Mouse (Mus musculus) megakaryocyte, embryonic 14.5 days (primary cell): ENCODE results near the gene Igsf21. TPM values are rescaled to one million over a fixed set of nuclear protein-coding genes. Genes with fewer than 3 reads are reported as not detected.

Experiments used
- H3K27me3 ChIP-seq: replicated peaks from 2 replicates; pipeline ENCODE3; 2012; ENCODE audit warnings: inconsistent platforms
- H3K36me3 ChIP-seq: replicated peaks from 2 replicates; pipeline ENCODE3; 2012; ENCODE audit warnings: low read length, inconsistent platforms, mixed read lengths
- H3K4me1 ChIP-seq: 2 replicates; pipeline ENCODE4 v1.6.1; 2012; ENCODE audit warnings: inconsistent platforms
- H3K4me3 ChIP-seq: replicated peaks from 2 replicates; pipeline ENCODE3; 2012; ENCODE audit warnings: moderate library complexity, mild to moderate bottlenecking, inconsistent platforms
- H3K9me3 ChIP-seq: 2 replicates; pipeline ENCODE4 v1.6.1; 2012; ENCODE audit warnings: inconsistent platforms
- FLI1 ChIP-seq: IDR thresholded peaks from 2 replicates; pipeline ENCODE4 v1.6.1; 2012; ENCODE audit warnings: low read length, inconsistent platforms, mixed read lengths
- GATA1 ChIP-seq: IDR thresholded peaks from 3 replicates; pipeline ENCODE4 v1.6.1; 2012; ENCODE audit warnings: mixed read lengths, low read length, inconsistent platforms, borderline replicate concordance
- polyA plus RNA-seq: library from polyadenylated mRNA; stranded (reverse); fragments of >175 nt; gene quantifications from 2 replicates; pipeline ENCODE4 v1.2.3, GENCODE M21; 2012; ENCODE audit warnings: low replicate concordance; ENCODE audit not compliant: insufficient read depth

The Igsf21 gene
- polyA plus RNA-seq: not detected in 2 replicates

DNA sequence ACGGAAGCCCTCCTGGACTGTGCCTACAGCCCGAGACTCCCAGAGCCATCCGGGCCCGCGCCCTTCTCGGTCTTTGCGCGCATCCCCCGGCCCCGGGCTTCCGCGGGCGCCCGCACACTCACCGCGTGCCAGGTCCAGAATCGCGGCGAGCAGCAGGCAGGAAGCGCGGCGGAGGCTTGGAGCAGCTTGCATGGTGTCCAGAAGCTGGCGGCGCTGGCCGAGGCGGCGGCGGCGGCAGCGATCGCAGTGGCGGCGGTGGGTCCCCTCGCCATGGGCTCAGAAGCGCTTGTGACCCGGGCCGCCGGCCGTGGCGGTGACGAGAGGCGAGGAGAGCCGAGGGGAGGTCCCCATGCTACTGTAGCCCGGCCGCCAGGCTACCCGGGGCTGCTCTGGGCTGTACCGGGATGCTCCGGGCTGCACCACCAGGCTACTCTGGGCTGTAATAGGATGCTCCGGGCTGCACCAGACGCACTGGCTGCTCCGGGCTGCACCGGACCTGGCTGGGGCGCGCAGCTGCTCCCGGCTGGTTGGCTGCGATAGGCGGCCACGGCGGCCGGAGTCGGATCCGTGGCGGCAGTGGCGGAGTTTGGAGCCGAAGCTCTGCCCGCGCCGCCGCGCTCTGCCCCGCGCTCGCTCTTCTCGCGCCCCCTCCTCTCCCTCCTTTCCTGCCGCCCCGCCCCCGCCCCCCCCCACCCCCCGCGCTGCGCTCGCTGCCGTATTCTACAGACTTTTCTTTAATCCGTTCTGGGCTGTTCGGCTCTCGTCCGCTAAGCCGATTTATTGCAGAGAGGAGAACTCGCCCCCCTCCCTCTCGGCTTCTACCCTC, at the start of gene Igsf21:
Gene Igsf21, minus strand, starts transcription at position 605 of the 826 bp plus-strand sequence.
- no peak within 1 kb of the TSS for H3K4me3 ChIP-seq
- no peaks in the 10 kb centered on the region for H3K9me3 ChIP-seq
- H3K36me3 ChIP-seq: no peaks in the 10 kb centered on the region
- peaks cover 88% of the 10 kb centered on the region for H3K27me3 ChIP-seq
- TF ChIP-seq FLI1 (no peak), GATA1 (no peak)
- no peaks in the 10 kb centered on the region for H3K4me1 ChIP-seq

DNA sequence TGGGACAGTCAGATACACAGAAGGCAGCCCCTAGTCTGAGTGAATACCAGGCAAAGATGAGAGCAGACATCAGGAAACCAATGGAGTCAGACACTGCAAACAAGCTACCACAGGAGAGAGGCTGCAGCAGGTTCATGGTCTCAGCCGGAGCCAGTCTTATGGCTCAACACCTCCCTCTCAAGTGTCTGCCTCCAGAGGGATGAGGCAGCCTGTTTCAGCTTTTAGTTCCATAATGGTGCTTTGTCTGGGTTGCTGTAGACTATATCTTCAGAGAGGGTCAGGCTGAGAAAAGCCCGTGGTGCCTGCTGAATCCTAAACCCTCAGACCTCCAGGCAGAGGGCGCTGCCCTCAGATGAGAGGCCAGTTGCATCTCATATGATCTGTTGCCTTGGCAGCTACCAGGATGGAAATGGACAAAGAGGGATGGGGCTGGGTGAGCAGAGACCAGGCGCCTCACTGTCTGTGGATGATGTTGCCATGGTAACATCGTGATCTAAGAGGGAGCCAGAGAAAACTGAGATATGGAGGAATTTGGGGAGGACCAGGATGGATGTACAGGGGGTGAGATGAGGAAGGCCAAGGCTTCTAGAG, 39.2 kb upstream of the Igsf21 start:
- peaks cover 12% of the 10 kb centered on the region; the same call in 1 of the 2 replicates for H3K9me3 ChIP-seq
- H3K4me3 ChIP-seq: no peak overlapping the region
- TF ChIP-seq FLI1: no peak
- no peak for TF ChIP-seq GATA1
- H3K4me1 ChIP-seq: no peaks in the 10 kb centered on the region
- no peaks in the 10 kb centered on the region for H3K36me3 ChIP-seq
- no peaks in the 10 kb centered on the region for H3K27me3 ChIP-seq

DNA sequence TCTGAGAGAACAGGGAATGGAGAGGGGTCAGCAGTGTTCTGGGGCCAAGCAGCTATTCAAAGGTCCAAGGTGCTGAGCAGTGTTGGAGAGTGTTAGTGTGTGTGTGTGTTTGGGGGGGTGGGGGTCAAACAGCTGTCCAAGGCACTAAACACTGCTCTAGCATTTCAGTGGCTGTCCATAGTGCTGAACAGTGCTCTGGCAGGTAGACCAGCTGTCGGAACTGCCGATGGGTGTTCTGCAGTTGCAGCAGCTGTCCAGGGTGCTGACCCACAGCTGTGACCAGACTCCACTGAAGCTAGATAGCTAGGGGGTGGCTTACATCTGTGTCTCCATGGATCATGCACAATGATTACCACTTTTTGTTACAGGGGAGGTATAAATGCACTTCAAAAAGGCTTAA, 36.8 kb upstream of the Igsf21 start:
- Histone ChIP-seq H3K27me3 (no peaks in the 10 kb centered on the region), H3K4me1 (no peaks in the 10 kb centered on the region), H3K36me3 (no peaks in the 10 kb centered on the region), H3K9me3 (peaks cover 14% of the 10 kb centered on the region; the same call in 1 of the 2 replicates), H3K4me3 (no peak overlapping the region)
- no peak for TF ChIP-seq FLI1
- TF ChIP-seq GATA1: no peak

DNA sequence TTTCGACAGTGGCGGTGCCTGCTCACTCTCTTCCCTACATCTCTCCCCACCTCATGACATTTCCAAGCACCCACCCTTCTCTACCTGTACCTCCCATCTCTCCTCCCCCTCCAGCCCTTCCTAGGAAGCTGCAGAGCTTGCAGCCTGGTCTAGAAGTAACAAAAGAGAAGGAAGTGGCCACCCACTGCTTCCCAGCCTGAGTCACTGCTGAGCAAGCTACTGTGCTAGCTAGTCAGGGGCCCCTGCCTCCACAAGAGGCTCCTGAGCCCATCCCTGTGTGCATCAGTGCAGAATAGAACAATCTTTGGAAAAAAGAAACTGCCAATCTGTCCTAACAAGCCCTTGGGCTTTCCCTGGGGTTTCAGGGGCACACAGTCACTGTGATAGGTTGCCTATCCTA, 31.7 kb upstream of the Igsf21 start:
- no peaks in the 10 kb centered on the region for H3K27me3 ChIP-seq
- H3K4me1 ChIP-seq: no peaks in the 10 kb centered on the region
- H3K9me3 ChIP-seq: peaks cover 31% of the 10 kb centered on the region
- TF ChIP-seq FLI1 (no peak), GATA1 (no peak)
- H3K36me3 ChIP-seq: no peaks in the 10 kb centered on the region
- no peak overlapping the region for H3K4me3 ChIP-seq

DNA sequence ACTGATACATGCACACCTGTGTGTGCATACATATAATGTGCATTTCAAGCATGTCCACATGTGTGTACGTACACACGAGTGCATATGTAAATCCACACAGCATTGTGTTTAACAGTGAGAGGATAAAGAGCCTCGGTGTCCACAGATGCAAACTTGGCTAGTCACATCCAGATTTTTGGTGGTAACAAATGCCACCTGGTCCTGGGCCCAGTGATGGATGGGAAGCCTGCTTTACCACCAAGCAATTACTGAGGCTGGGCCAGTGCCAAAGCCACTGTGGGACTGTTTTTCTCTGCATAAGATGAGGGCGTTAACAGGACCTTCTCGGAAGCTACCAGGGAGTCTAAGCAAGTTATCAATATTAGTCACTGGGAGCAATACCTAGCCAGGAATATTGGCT, 25.3 kb upstream of the Igsf21 start:
- Histone ChIP-seq H3K9me3 (peaks cover 17% of the 10 kb centered on the region), H3K4me3 (peak overlapping the region; percentile 4), H3K36me3 (no peaks in the 10 kb centered on the region), H3K27me3 (no peaks in the 10 kb centered on the region), H3K4me1 (no peaks in the 10 kb centered on the region)
- no peak for TF ChIP-seq FLI1
- no peak for TF ChIP-seq GATA1

DNA sequence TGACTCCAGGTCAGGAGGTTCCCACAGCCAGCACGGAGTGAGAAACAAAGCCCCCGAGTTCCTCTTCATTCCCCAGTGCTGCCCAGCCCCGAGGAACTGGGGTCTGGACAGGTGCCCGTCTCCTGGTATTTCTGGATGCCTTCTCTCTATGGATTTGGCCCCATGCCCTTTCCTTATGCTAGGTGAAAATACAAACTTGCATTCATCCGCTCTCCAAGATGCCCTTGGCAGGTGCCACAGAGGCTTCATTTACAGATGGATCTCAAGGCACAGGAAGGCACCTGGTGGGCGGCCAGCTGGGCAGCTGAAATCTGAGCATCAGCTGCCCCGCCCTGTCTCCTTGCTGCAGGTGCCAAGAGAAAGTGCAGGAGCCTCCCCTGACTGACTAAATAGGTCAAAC, 23.9 kb upstream of the Igsf21 start:
- no peaks in the 10 kb centered on the region for H3K36me3 ChIP-seq
- TF ChIP-seq FLI1 (no peak), GATA1 (no peak)
- no peak overlapping the region for H3K4me3 ChIP-seq
- H3K4me1 ChIP-seq: no peaks in the 10 kb centered on the region
- H3K9me3 ChIP-seq: peaks cover 27% of the 10 kb centered on the region
- H3K27me3 ChIP-seq: no peaks in the 10 kb centered on the region

DNA sequence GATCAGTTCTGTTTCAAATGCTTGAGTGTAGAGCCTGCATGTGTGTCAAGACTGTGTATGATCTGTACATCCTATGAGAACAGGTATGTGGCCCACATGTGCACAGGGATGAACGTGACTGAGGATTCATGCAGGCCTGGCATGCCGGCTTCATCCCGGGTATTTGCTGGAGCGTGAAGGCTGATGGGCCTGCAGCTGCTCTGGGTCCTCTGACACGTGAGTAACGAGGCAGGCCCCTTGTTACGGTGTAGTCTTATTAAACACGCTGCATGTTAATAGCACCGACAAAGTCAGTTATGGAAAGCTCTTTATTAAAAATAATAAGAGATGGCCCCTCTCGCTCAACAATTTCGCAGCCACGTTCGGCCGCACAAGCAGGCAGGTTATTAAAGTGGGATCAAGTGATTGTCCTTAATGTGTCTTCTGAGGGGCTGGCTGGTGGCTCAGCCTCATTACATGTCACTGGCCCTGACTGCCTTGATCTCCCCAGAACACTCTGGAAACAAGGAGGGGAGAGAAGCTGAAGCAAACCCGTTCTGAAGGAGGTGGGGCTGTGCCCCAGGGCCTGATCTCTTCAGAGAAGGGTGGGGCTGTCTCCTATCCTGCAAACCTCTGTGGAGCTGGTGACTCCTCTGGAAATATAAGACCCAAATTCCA, 22.7 kb upstream of the Igsf21 start:
- Histone ChIP-seq H3K4me1 (no peaks in the 10 kb centered on the region), H3K27me3 (no peaks in the 10 kb centered on the region), H3K9me3 (peaks cover 19% of the 10 kb centered on the region), H3K36me3 (no peaks in the 10 kb centered on the region), H3K4me3 (no peak overlapping the region)
- TF ChIP-seq FLI1: no peak
- no peak for TF ChIP-seq GATA1

DNA sequence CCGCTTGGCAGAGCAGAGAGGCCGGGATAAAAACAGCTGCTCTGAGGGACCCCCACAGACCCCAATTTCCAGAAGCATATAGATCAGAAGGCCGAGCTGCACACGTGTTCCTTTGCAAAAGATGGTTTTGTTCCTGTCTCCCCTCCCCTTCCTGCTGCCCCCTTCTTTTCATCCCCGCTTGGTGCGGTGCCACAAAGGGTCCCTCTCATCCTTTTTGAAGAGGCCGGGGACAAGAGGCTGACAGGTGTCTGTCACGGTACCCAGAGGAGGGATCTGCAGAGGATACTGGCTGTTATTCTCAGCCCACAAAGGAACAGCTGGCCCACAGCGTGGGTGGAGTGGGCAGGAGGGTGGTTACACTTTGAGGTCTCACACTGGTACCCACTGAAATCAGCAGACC, 21.3 kb upstream of the Igsf21 start:
- no peaks in the 10 kb centered on the region for H3K36me3 ChIP-seq
- H3K4me1 ChIP-seq: no peaks in the 10 kb centered on the region
- TF ChIP-seq FLI1 (no peak), GATA1 (no peak)
- peaks cover 14% of the 10 kb centered on the region for H3K9me3 ChIP-seq
- H3K4me3 ChIP-seq: no peak overlapping the region
- H3K27me3 ChIP-seq: no peaks in the 10 kb centered on the region

DNA sequence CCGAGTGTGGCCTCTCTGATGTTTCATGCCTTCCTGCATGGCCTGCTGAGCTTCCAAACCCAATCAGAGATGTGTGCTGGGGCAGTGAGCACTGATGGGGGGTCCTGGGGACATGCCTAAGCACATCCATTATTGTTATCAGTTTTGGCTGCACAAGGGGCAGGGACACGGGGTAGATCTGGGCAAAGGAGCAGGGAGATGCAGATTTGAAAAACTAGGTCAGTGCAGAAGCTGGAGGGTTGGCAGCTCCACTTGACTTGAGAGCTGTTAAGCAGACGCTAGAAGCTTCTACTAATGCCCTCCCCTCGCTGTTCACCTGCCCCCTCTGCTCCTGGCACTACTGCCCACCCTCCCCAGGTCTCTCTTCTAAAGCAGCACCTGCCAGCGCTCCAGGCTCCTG, 20.5 kb upstream of the Igsf21 start:
- H3K36me3 ChIP-seq: no peaks in the 10 kb centered on the region

DNA sequence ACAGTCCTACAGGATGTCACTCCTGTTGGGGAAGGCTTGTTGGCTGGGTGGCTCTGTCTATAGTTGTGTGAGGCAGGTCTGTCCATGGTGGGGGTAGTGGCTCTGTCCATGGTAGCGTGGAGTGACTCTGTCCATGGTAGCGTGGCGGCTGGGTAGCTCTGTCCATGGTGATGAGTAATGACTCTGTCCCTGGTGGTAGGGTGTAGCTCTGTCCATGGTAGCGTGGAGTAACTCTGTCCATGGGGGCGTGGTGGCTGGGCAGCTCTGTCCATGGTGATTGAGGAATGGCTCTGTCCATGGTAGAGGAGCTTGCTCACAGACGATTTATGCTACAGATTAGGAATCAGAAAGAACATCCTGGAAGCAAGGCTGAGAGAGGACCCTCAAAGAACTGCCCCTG, 12.4 kb upstream of the Igsf21 start:
- Histone ChIP-seq H3K36me3 (no peaks in the 10 kb centered on the region), H3K4me1 (no peaks in the 10 kb centered on the region), H3K27me3 (no peaks in the 10 kb centered on the region), H3K9me3 (peaks cover 7% of the 10 kb centered on the region), H3K4me3 (peak overlapping the region; percentile 64)
- TF ChIP-seq FLI1: no peak
- TF ChIP-seq GATA1: no peak

More for the DNA sequence above, 20.5 kb upstream of the Igsf21 start:
- Histone ChIP-seq H3K27me3 (no peaks in the 10 kb centered on the region), H3K4me1 (no peaks in the 10 kb centered on the region), H3K4me3 (no peak overlapping the region), H3K9me3 (peaks cover 14% of the 10 kb centered on the region)
- no peak for TF ChIP-seq GATA1
